Comparison of ENCODE assay signal across 18 mouse cellular contexts in the genomic region with DNA sequence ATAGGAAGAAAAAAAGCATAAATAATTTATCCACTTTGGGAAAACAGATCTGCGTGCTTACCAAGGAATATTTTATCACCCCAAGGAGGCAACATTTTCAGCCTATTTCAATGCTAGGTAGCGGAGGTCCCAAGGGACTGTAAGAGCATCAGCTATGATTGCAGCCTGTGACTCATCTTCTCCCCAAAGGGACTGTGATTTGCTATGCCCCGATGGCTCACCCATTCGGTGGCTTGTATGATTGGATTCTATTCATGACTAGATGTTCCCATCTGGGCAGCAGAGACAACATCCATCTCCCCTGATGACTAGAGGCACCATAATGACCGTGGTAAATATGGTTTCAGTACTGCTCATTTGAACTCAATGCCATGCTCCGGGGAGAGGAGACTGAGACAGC.
"Had no signal": no experiment of that assay in that cellular context is flagged by ENCODE, and none has a peak within 500 bp of the region (broad histone marks: within the 10 kb centered on the region; RNA-seq: fewer than 3 reads in every experiment).

No protein-coding gene starts in this region.

- H3K27ac ChIP-seq: layer of hippocampus, adult 2 months; limb, embryonic 12.5 days; liver, embryonic 13.5 days; lung, embryonic 15.5 days; macrophage; neural tube, embryonic 13.5 days had no signal

- H3K4me3 ChIP-seq: layer of hippocampus, adult 2 months; limb, embryonic 12.5 days; liver, embryonic 13.5 days; lung, embryonic 15.5 days; neural tube, embryonic 13.5 days had no signal

- H3K9ac ChIP-seq: limb, embryonic 12.5 days; liver, embryonic 13.5 days; liver, postnatal 0 days; lung, embryonic 15.5 days; neural tube, embryonic 13.5 days had no signal

- DNase-seq: kidney, adult 11 months; kidney, adult 9 months; kidney, postnatal 10 days; kidney, postnatal 4 days; liver; liver, embryonic 13.5 days; liver, postnatal 0 days; lung, postnatal 14 days; right cerebral cortex, postnatal 4 days; spleen, adult 18-20 months; thymus, adult 18-20 months; thymus, postnatal 14 days had no signal

- H3K4me2 ChIP-seq: limb, embryonic 12.5 days; liver, embryonic 13.5 days; lung, embryonic 15.5 days; neural tube, embryonic 13.5 days had no signal

- ATAC-seq: liver, postnatal 0 days; midbrain, embryonic 16.5 days had no signal

- H3K36me3 ChIP-seq: limb, embryonic 12.5 days; liver, embryonic 13.5 days; lung, embryonic 15.5 days; neural tube, embryonic 13.5 days had no signal

- H3K4me1 ChIP-seq: limb, embryonic 12.5 days; liver, embryonic 13.5 days; lung, embryonic 15.5 days; neural tube, embryonic 13.5 days had no signal

- H3K9me3 ChIP-seq: limb, embryonic 12.5 days; liver, embryonic 13.5 days; lung, embryonic 15.5 days; neural tube, embryonic 13.5 days had no signal

- H3K27me3 ChIP-seq: liver, embryonic 13.5 days; lung, embryonic 15.5 days; neural tube, embryonic 13.5 days had no signal
